Mouse (Mus musculus) testis, adult 2 months (tissue): ENCODE measurements at regions not wholly inside any gene's neighbourhood (a gene's known extent, or its start where the extent isn't known, plus 50 kb on each side); places are given as distances from the start of the nearest gene placed in this dataset.

Experiments
- CTCF ChIP-seq: fragments of 200-500 bp; IDR thresholded peaks from 2 replicates; pipeline ENCODE4 v1.5.1; 2012; ENCODE audit warnings: low read depth, mild to moderate bottlenecking, inconsistent platforms, low read length, moderate library complexity; ENCODE audit not compliant: control insufficient read depth, insufficient read depth, insufficient replicate concordance
- POLR2A ChIP-seq: fragments of 200-500 bp; IDR thresholded peaks from 2 replicates; pipeline ENCODE4 v1.6.1; 2012; ENCODE audit warnings: low read depth, mild to moderate bottlenecking, inconsistent platforms, low read length, moderate library complexity; ENCODE audit not compliant: control insufficient read depth

DNA sequence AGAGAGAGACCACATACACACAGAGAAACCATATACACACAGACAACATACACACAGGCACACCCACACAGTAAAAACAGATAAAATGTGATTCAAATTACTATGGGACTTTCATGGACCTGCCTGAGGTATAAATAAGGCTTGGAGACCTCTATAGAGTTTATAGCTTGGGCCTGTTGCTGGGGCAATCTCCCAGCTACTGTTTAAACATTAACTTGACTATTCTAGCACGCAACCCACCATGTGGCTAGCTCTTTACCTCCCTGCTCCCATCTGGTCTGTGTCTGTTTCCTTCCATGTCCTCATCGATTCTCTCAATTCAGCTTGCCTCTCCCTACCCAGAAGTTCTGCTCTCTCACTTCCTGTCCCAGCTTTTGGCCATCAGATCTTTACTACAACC lies 350.5 kb upstream of the Hs6st1 start:
- TF ChIP-seq CTCF: no peak
- TF ChIP-seq POLR2A: no peak
